Mouse (Mus musculus) B cell, adult 2 months (primary cell): Measurements from ENCODE around the gene Grin3b.

ENCODE experiments used
- DNase-seq, 2 experiments: peaks; one replicate each; pipeline ENCODE4 v3.0.0; 2022

Grin3b gene

GRCm38 (mm10) chr10:79989870-79990269 lies 19.4 kb downstream of the Grin3b start:
- no peak for DNase-seq

GRCm38 (mm10) chr10:79991099-79991498 lies 20.6 kb downstream of the Grin3b start:
- no peak for DNase-seq

- DNase-seq = peak; percentile 40 to 44
These were observed 21.0 kb downstream of the Grin3b start for GRCm38 (mm10) chr10:79991548-79991947.

GRCm38 (mm10) chr10:79994397-79995115 lies 24.0 kb downstream of the Grin3b start:
- peak in 1 of 2 experiments; percentile 18 for DNase-seq

DNA sequence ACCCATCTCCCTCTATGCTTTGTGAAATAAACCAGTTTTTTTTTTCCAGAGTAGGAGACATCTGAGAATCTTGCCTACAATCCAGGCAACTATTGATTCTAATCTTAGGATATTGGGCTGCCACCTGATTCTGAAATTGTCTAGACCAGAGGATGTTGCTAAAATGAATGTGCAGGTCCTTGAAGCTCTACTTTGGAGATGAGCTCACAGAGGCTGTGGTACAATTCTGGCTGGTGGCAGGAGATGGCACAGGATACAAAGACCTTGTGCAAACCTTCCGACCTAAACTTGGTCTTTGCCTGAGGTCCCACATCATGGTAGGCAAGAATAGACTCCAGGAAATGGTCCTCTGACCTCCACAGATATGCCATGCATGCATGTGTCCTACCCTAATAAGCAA lies 25.1 kb downstream of the Grin3b start:
- no peak for DNase-seq

DNA sequence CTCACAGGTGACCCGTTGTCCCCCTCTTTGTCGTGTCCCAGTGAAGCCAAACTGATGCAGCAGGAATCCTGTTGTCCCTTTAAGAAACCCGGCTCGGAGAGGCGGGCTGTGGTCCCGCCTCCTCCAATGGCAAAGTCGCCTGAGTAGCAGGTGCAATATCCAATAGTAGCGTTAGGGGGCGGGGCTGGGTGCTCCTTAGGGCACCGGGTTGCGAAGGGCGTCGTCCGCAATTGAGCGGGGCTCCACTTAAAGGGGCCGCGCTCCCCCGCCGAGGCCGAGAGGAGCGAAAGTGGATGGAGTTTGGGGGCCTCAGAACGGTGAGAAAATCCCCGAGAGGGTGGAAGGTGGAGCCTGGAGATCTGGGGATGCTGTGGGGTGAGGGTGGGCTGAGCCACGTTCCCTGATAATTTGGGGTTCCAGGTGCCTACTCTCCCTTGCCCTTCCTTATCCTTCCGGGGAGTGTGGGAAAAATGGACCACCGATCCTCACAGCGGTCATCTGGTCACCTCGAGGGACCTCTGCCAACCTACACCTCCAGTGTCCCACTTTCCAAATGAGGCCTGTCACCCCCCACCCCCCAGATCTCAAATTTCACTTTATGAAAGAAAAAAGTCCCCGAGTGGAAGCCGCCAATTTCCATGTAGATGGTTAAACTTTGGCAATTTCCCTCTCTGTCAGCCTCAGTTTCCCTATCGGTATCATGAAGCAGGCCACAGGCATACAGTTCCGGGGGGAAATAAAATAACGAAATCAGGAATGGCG lies 25.9 kb downstream of the Grin3b start, which contains the start of gene Abca7:
Gene Abca7 (plus strand): TSS at position 223 of the 762 bp plus-strand sequence.
- DNase-seq = peak; percentile 97 to 98

DNA sequence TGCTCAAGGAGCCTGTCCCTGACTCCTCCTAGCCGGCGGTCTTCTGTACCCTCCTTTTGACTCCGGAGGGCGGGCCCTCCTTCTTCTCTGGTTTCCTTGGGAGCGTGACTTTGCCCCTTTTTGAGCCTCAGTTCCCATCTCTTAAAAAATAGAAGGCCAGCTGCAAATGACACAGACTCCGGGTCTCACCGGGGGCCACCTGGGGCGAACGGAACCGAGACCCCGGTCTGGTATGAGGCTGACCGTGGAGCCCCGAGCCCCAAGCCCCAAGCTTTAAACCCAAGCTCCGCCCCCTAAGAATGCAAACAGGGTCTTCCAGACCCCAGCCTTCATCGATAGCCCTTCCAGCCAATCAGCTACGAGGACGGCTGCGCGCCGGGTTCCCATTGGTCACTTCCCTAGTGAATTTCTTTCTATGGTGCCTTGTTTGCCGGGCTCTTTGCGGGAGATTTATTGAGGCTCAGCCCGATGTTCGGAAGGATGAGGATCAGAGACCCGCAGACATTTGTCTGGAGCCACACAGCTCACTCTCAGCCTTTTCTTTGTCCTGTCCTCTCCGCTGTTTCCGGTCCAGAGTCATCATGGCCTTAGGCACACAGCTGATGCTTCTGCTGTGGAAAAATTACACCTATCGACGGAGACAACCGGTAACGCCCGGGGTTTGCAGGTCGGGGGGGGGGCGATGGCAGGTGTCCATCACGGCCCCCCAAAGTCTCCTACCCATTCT lies 26.7 kb downstream of the Grin3b start:
- DNase-seq = peak; percentile 37 to 45

GRCm38 (mm10) chr10:79997819-79998218 lies 27.3 kb downstream of the Grin3b start:
- no peak for DNase-seq

- no peak for DNase-seq
These were observed 31.4 kb downstream of the Grin3b start for GRCm38 (mm10) chr10:80001945-80002344.

DNA sequence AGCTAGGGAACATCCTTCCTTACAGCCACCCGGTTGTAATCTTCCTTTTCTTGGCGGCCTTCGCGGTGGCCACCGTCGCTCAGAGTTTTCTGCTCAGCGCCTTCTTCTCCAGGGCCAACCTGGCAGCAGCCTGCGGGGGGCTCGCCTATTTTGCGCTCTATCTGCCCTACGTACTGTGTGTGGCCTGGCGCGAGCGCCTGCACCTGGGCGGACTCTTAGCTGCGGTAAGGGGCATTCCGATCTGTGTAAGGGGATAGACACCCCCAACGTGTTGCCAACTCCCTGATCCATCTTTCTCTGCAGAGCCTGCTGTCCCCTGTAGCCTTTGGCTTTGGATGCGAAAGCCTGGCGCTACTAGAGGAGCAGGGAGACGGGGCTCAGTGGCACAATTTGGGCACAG lies 32.3 kb downstream of the Grin3b start:
- no peak for DNase-seq

DNA sequence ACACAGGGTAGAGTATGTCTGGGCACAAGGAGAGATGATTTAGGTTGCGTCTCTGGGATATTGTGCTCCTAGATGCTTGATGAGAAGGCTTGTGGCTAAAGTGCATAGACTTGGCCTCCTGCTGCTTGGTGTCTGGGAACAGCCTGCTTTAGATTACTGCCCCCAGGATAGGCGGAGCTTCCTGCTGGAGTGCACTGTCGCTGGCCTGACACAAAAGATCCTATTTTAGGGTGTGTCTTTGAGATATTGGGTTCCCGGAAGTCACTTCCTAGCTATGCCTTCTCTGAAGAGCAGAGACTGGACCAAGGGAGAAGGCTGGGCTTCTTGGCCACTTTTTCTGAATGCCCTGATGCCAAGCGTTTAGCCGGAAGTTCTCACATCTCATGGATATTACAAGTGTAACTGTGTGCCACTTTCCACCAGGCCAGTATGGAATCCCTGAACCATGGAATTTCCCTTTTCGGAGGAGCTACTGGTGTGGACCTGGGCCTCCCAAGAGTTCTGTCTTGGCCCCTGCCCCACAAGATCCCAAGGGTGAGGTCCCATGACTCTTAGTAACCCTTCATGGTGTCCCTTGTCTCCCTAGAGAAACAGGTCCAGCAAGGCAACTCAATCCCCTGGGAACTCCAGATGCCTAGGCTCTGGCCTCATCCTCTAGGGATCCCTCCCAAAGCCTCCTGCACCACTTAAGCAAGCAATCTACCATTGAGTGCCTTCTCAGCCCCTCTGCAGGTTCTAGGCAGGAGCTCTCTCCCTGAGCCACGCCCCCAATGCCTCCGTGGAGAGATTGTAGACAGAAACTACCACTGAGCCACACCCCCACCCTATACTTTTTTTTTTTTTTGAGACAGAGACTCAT lies 33.1 kb downstream of the Grin3b start:
- no peak for DNase-seq

DNA sequence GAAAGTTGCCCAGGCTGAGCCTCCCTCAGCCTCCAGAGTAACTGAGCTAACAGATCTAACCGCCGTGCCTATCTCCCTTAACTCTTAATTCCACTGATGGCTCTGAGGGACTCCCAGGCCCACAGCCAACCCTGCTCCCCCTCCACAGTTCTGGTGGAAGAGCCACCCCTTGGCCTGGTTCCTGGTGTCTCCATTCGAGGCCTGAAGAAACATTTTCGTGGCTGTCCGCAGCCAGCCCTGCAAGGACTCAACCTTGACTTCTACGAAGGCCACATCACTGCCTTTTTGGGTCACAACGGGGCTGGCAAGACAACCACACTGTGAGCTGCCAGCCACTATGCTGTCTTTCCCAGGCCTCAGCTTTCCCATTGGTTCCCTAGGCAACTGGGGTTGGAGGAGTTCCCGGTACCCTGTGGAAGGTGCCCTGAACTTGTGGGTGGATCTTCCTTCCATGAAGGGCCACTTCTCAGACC lies 33.8 kb downstream of the Grin3b start:
- no peak for DNase-seq

DNA sequence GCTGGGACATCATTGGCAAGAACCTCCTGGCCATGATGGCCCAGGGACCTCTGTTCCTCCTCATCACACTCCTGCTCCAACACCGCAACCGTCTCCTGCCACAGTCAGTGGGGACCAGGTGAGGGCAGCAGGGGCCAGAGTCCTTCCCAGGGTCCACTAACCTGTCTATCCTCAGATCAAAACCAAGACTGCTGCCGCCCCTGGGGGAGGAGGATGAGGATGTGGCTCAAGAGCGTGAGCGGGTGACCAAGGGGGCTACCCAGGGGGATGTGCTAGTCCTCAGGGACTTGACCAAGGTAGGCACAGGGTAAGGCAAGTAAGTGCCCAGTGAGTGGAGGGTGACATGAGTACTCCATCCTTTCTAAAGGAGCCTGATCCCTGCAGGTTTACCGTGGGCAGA lies 41.2 kb downstream of the Grin3b start:
- DNase-seq = no peak

GRCm38 (mm10) chr10:80013609-80014008 lies 43.1 kb downstream of the Grin3b start:
- no peak for DNase-seq

GRCm38 (mm10) chr10:80014484-80015290 lies 44.2 kb downstream of the Grin3b start:
- DNase-seq = peak in 1 of 2 experiments; percentile 36

- no peak for DNase-seq
These were observed 45.1 kb downstream of the Grin3b start for GRCm38 (mm10) chr10:80015583-80015982.

DNA sequence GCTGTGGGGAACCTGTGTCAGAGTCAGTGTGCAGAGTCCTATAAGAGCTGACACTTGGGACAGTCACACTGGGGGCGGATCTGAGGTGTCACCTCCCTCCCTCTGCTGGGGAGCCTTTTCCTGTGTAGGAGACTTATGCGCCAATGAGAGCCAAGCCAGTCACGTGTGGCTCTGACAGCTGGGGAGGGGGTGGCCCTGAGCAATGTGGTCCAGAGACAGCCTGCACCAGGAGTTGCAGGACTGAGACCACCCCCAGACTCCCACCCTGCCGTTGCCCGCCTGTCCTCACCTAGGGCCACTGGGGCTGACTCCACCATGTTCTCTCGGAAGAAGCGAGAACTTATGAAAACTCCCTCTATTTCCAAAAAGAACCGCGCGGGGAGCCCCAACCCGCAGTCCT lies 46.0 kb downstream of the Grin3b start, which contains the start of gene Arhgap45:
Gene Arhgap45 (plus strand): TSS at position 143 of the 400 bp plus-strand sequence.
- DNase-seq = peak; percentile 79 to 85

- DNase-seq = no peak
These were observed 46.4 kb downstream of the Grin3b start for GRCm38 (mm10) chr10:80016931-80017330.

DNA sequence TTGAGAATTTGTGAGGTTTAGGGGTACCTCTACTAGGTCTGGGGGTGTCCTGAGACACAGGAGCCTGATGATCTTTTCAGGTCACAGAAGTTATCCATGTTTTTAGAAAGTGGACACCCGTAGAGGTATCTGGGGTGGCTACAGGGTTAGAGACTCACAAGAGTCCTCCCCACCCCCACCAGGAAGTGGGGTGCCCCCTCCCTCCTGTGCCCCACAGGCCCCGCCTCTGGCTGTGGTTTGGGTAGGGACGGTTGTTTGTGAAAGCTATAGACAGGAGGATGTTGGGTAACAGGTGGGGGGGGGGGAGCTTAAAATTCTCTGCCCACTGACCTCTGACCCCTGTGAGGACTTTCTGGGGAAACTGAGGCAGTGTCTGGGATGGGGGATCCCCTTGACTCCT lies 46.8 kb downstream of the Grin3b start:
- peak; percentile 92 to 94 for DNase-seq

DNA sequence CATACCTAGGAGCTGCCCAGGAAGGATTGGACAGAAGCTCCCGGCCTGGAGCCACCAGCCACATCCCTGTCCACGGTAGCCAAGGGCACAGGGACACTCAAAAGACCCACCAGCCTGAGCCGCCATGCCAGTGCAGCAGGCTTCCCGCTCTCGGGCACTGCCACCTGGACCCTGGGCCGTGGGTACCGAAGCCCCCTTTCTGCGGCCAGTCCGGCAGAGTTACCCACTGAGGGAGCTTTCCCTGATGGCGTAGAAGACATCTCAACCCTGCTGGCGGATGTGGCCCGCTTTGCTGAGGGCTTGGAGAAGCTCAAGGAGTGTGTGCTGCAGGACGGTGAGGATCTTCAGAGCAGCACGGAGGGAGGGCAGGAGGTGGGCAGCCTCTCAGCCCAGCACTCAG lies 47.3 kb downstream of the Grin3b start:
- peak in 1 of 2 experiments; percentile 44 for DNase-seq

DNA sequence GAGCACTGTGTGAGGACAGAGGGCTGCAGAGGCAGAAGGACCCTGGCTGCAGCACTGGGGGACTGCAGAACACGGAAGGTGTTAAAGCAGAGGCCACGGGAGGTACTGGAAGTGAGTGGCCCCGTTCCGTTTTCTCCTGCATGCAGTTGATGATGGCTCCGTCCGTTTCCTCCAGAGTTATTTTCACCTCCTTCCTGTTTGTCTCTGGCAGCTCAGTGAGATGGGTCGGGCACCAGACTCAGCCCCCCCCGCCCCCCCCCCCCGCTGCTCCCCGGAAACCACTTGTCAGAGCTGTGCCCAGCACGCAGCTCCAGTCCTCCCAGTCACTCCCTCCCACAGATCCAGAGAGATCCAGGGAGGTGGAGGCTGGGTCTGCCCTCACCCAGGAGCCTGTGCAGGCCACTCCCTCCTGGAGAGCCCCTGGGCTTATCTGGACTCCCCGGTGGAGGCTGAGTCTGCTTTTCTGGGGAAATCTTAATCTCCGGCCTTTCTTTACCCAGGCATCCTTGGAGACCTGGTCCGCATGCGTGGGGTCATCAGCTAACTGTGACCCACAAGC lies 48.3 kb downstream of the Grin3b start:
- peak; percentile 58 to 64 for DNase-seq
